In the genomic region with DNA sequence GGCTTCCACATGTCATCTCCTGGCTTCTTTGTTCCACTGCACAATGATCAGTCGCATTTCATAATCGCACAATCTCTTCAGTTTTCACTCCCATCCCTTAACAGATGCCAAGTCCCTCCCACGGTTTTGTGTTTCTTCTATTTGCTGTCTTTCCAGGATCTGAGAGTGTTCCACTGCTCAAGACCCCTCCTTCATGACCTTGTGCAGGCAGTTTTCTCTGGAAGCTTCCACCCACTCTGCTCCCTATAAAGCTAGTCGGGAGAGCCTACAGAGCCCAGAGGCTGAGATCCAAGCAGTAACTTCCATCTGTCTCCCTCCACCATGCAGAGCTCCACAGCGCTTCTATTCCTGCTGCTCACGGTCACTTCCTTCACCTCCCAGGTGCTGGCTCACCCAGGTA, we compare ENCODE assay signal across 12 mouse cellular contexts. TPM values are rescaled to one million over a fixed set of nuclear protein-coding genes. Genes with fewer than 3 reads are reported as not detected.
A peak's percentile ranks its signal among the peaks of the same experiment; 100 is the strongest.
DNase-seq lines count a peak whose midpoint lies in the region; ATAC-seq lines count a peak whose summit lies in the region.
"Had no signal": no experiment of that assay in that cellular context is flagged by ENCODE, and none has a peak within 500 bp of the region (broad histone marks: within the 10 kb centered on the region; RNA-seq: fewer than 3 reads in every experiment).

A gene (plus strand): TSS at position 178 of the 400 bp plus-strand sequence.

- ATAC-seq in lung, embryonic 16.5 days (ENCODE audit: low read depth), result peak; percentile 83
- peak; percentile 38; the same call in 1 of the 2 replicates for ATAC-seq in intestine, embryonic 16.5 days
- ATAC-seq in stomach, embryonic 14.5 days (ENCODE audit: insufficient number of reproducible peaks, insufficient read depth, low FRiP score, low read depth), result no peak

- H3K9me3 ChIP-seq in lung, embryonic 16.5 days (ENCODE audit: control insufficient read depth, low read length), result no peaks in the 10 kb centered on the region
- H3K9me3 ChIP-seq in intestine, embryonic 16.5 days (ENCODE audit: control insufficient read depth, low read length), result no peaks in the 10 kb centered on the region
- H3K9me3 ChIP-seq in stomach, embryonic 14.5 days (ENCODE audit: control insufficient read depth, low read depth, low read length), result no peaks in the 10 kb centered on the region
- H3K9me3 ChIP-seq: heart, embryonic 13.5 days; hindbrain, embryonic 15.5 days had no signal

- no peaks in the 10 kb centered on the region for H3K27me3 ChIP-seq in lung, embryonic 16.5 days (ENCODE audit: control insufficient read depth, insufficient read depth, low read depth, low read length)
- H3K27me3 ChIP-seq in intestine, embryonic 16.5 days (replicated peaks; ENCODE audit: control insufficient read depth, insufficient read depth, low read length), result no peaks in the 10 kb centered on the region
- no peaks in the 10 kb centered on the region for H3K27me3 ChIP-seq in stomach, embryonic 14.5 days (ENCODE audit: control insufficient read depth, insufficient read depth, low read length)
- H3K27me3 ChIP-seq: hindbrain, embryonic 15.5 days had no signal

- H3K36me3 ChIP-seq in lung, embryonic 16.5 days (ENCODE audit: control insufficient read depth, insufficient read depth, low read length), result no peaks in the 10 kb centered on the region
- no peaks in the 10 kb centered on the region for H3K36me3 ChIP-seq in intestine, embryonic 16.5 days (ENCODE audit: control insufficient read depth, insufficient read depth, low read length)
- H3K36me3 ChIP-seq in stomach, embryonic 14.5 days (ENCODE audit: control insufficient read depth, insufficient read depth, low read length), result no peaks in the 10 kb centered on the region
- H3K36me3 ChIP-seq: G1E; heart, embryonic 13.5 days; hindbrain, embryonic 15.5 days had no signal

- H3K9ac ChIP-seq in lung, embryonic 16.5 days (ENCODE audit: low read length), result peak within 1 kb of the TSS; percentile 50
- H3K9ac ChIP-seq in intestine, embryonic 16.5 days (ENCODE audit: low read depth, low read length), result peak within 1 kb of the TSS; percentile 8; the same call in 1 of the 2 replicates
- 0 out of 2 replicates have a peak within 1 kb of the TSS, but pooled peaks have one; percentile 1 for H3K9ac ChIP-seq in stomach, embryonic 14.5 days (replicated peaks; ENCODE audit: low read depth, low read length)
- H3K9ac ChIP-seq: heart, embryonic 13.5 days; hindbrain, embryonic 15.5 days had no signal

- H3K4me3 ChIP-seq in lung, embryonic 16.5 days (ENCODE audit: low read length), result peak within 1 kb of the TSS; percentile 37
- H3K4me3 ChIP-seq in intestine, embryonic 16.5 days (ENCODE audit: low read length), result peak within 1 kb of the TSS; percentile 36
- peak within 1 kb of the TSS; percentile 12; the same call in 1 of the 2 replicates for H3K4me3 ChIP-seq in stomach, embryonic 14.5 days (ENCODE audit: low read depth, low read length)
- H3K4me3 ChIP-seq: heart, embryonic 13.5 days; hindbrain, embryonic 15.5 days had no signal

- DNase-seq in frontal cortex, adult 2 months (ENCODE audit: extremely low spot score in 1 of 2, low spot score in 1 of 2), result peak; percentile 8 to 34
- no peak for DNase-seq in frontal cortex, postnatal 25 days (ENCODE audit: low spot score in 2 of 2)
- no peak for DNase-seq in lung, postnatal 14 days
- no peak for DNase-seq in adrenal gland, adult 2 months
- DNase-seq in urinary bladder, postnatal 25 days (ENCODE audit: low spot score), result no peak

- WGBS in lung, embryonic 16.5 days, result 56% methylated on average over 6 of the region's 6 CpGs
- 70% methylated on average over 6 of the region's 6 CpGs for WGBS in intestine, embryonic 16.5 days
- WGBS in stomach, embryonic 14.5 days, result 63% methylated on average over 6 of the region's 6 CpGs

- H3K27ac ChIP-seq in lung, embryonic 16.5 days (ENCODE audit: low read length), result no peak within 1 kb of the TSS
- H3K27ac ChIP-seq in intestine, embryonic 16.5 days (ENCODE audit: low read length), result peak within 1 kb of the TSS; percentile 15
- no peak within 1 kb of the TSS for H3K27ac ChIP-seq in stomach, embryonic 14.5 days (ENCODE audit: low read length)
- H3K27ac ChIP-seq: heart, embryonic 13.5 days; hindbrain, embryonic 15.5 days had no signal

- H3K4me2 ChIP-seq in lung, embryonic 16.5 days (ENCODE audit: low read depth, low read length), result peak within 1 kb of the TSS; percentile 48
- H3K4me2 ChIP-seq in intestine, embryonic 16.5 days (ENCODE audit: low read depth, low read length), result peak within 1 kb of the TSS; percentile 20; the same call in 1 of the 2 replicates
- peak within 1 kb of the TSS; percentile 22 for H3K4me2 ChIP-seq in stomach, embryonic 14.5 days (replicated peaks; ENCODE audit: low read depth, low read length)
- H3K4me2 ChIP-seq: heart, embryonic 13.5 days; hindbrain, embryonic 15.5 days had no signal

- no peaks in the 10 kb centered on the region for H3K4me1 ChIP-seq in lung, embryonic 16.5 days (replicated peaks; ENCODE audit: control insufficient read depth, insufficient read depth, low read length)
- H3K4me1 ChIP-seq in intestine, embryonic 16.5 days (ENCODE audit: control insufficient read depth, insufficient read depth, low read length), result no peaks in the 10 kb centered on the region
- no peaks in the 10 kb centered on the region for H3K4me1 ChIP-seq in stomach, embryonic 14.5 days (ENCODE audit: control insufficient read depth, insufficient read depth, low read length)
- H3K4me1 ChIP-seq: heart, embryonic 13.5 days; hindbrain, embryonic 15.5 days had no signal

RNA-seq across cellular contexts. Expression of the gene that starts here (rescaled TPM):
- 0.08 and 0.15 TPM in 2 replicates for polyA plus RNA-seq in frontal cortex, adult 2 months (2012; rRNA removed)
- polyA plus RNA-seq in lung, embryonic 16.5 days (2015; fragmentation: Nextera tagmentation; extraction: Ambion mirVana), result 85.0 and 101 TPM in 2 replicates
- 105 and 109 TPM in 2 replicates for polyA plus RNA-seq in intestine, embryonic 16.5 days (2015; fragmentation: Nextera tagmentation; extraction: Ambion mirVana)
- 99.4 and 100 TPM in 2 replicates for polyA plus RNA-seq in stomach, embryonic 14.5 days (2014; fragmentation: Nextera tagmentation; extraction: Ambion mirVana)
- total RNA-seq in adrenal gland, adult 2 months (2021), result 10 to 100 TPM in 1 of 2 experiments, 1 to 10 TPM in 1; 5.2 to 13.8 TPM
- polyA plus RNA-seq in adrenal gland, adult 2 months (2012; rRNA removed), result 3.3 and 3.5 TPM in 2 replicates
- total RNA-seq: G1E had no signal
- polyA plus RNA-seq: forebrain, embryonic 11.5 days; G1E had no signal

Comparison
In these comparisons a context has a peak if more than half of its experiments do, and no peak if none do; other contexts are left out.
1. RNA of the gene that starts here (polyA plus RNA-seq): 105 to 109 TPM in intestine, embryonic 16.5 days, 99.4 to 100 TPM in stomach, embryonic 14.5 days and 85.0 to 101 TPM in lung, embryonic 16.5 days; 3.3 to 3.5 TPM in adrenal gland, adult 2 months and 0.08 to 0.15 TPM in frontal cortex, adult 2 months; every median in the first group is over 10 times any median in the second.
2. Peak in DNase-seq in frontal cortex, adult 2 months; RNA of the gene not detected or under 1 TPM.
3. Peak in every context shown above with its lines, with median percentiles within 50 percentile points of each other: H3K4me2 ChIP-seq, H3K4me3 ChIP-seq and H3K9ac ChIP-seq.